Mouse (Mus musculus): Measurements from ENCODE around the gene Tmem163.

DNA sequence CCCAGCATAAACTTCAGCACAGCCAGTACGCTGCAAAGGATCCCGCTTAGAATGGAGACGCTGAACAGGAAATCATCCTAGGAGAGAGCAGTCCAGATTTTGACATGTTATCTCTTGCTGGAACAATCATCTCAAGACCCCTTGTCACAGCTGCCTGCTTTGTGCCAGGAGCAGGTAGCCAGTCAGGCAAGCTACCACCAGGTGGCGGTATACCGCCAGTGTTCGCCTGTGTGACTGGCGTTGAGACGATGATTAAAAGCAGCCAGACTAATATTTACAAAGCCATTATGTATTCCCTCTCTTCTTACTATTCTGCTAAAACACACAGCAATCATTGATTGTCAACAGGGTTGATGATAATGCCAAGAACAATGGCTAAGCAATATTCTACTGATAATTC is 179.1 kb downstream of the Tmem163 start:
- TF ChIP-seq CTCF (IDR thresholded peaks at IDR 0.05; ENCODE audit: extremely low read depth, insufficient read depth, low read length) (peak; percentile 82), POLR2A (IDR thresholded peaks at IDR 0.05; ENCODE audit: extremely low read depth, insufficient read depth, low read length) (no peak)
